Mouse (Mus musculus) neutrophil, adult 5-6 weeks (primary cell): ENCODE measurements at regions not wholly inside any gene's neighbourhood (a gene's known extent, or its start where the extent isn't known, plus 50 kb on each side); places are given as distances from the start of the nearest gene placed in this dataset.

Source experiments
- ATAC-seq: fragments of 151-379, 151-347 bp; 2 replicates; pipeline ENCODE4 v1.8.0; 2017; ENCODE audit warnings: mild to moderate bottlenecking, moderate TSS enrichment; ENCODE audit not compliant: insufficient number of reproducible peaks, poor library complexity, low FRiP score, severe bottlenecking; ENCODE audit errors: extremely low read depth

- 0 out of 2 replicates have a peak, but pooled peaks have one; percentile 19 for ATAC-seq
These were observed 87.8 kb upstream of the Enpp6 start for GRCm38 (mm10) chr8:46898697-46899445.

GRCm38 (mm10) chr8:46900826-46901225 lies 85.9 kb upstream of the Enpp6 start:
- no peak for ATAC-seq

- ATAC-seq, result no peak
These were observed 82.0 kb upstream of the Enpp6 start for GRCm38 (mm10) chr8:46904731-46905130.

- no peak for ATAC-seq
These were observed 79.3 kb upstream of the Enpp6 start for GRCm38 (mm10) chr8:46907390-46907789.

GRCm38 (mm10) chr8:46908186-46908585 lies 78.5 kb upstream of the Enpp6 start:
- ATAC-seq, result no peak

- ATAC-seq, result 0 out of 2 replicates have a peak, but pooled peaks have one; percentile 30
These were observed 72.7 kb upstream of the Enpp6 start for GRCm38 (mm10) chr8:46913956-46914355.

- peak; percentile 65 for ATAC-seq
These were observed 66.6 kb upstream of the Enpp6 start for GRCm38 (mm10) chr8:46920071-46920470.

GRCm38 (mm10) chr8:46921075-46921474 lies 65.6 kb upstream of the Enpp6 start:
- ATAC-seq, result no peak

- ATAC-seq, result no peak
These were observed 65.1 kb upstream of the Enpp6 start for GRCm38 (mm10) chr8:46921585-46921984.

GRCm38 (mm10) chr8:46924787-46925548 lies 61.7 kb upstream of the Enpp6 start:
- no peak for ATAC-seq

GRCm38 (mm10) chr8:46928718-46929117 lies 58.0 kb upstream of the Enpp6 start:
- no peak for ATAC-seq

GRCm38 (mm10) chr8:46929678-46930077 lies 57.0 kb upstream of the Enpp6 start:
- ATAC-seq, result no peak

GRCm38 (mm10) chr8:46931267-46931666 lies 55.4 kb upstream of the Enpp6 start:
- ATAC-seq, result no peak

- no peak for ATAC-seq
These were observed 53.4 kb upstream of the Enpp6 start for GRCm38 (mm10) chr8:46933256-46933655.

- ATAC-seq, result peak; percentile 50; the same call in 1 of the 2 replicates
These were observed 52.4 kb upstream of the Enpp6 start for GRCm38 (mm10) chr8:46934254-46934653.

GRCm38 (mm10) chr8:46934898-46935297 lies 51.8 kb upstream of the Enpp6 start:
- peak; percentile 65; the same call in 1 of the 2 replicates for ATAC-seq

- ATAC-seq, result no peak
These were observed 50.6 kb upstream of the Enpp6 start for GRCm38 (mm10) chr8:46936039-46936438.
